Mouse (Mus musculus) stomach, embryonic 16.5 days (tissue): ENCODE data around the gene Taf1b. TPM values are rescaled to one million over a fixed set of nuclear protein-coding genes. Genes with fewer than 3 reads are reported as not detected.

Experiments
- ATAC-seq: fragments of 200-750 bp; cut with Nextera tagmentation; 2 replicates; pipeline ENCODE4 v1.8.0; 2017; ENCODE audit warnings: moderate number of reproducible peaks, moderate TSS enrichment; ENCODE audit not compliant: insufficient read depth, low FRiP score
- H3K27ac ChIP-seq: fragments of 300-500 bp; sonication (generic); 2 replicates; pipeline ENCODE4 v1.5.1; 2014; ENCODE audit warnings: low read length
- H3K27me3 ChIP-seq: fragments of 300-500 bp; sonication (generic); 2 replicates; pipeline ENCODE4 v1.6.1; 2014; ENCODE audit warnings: low read length, control low read depth, mixed read lengths; ENCODE audit not compliant: control insufficient read depth, insufficient read depth
- H3K36me3 ChIP-seq: fragments of 300-500 bp; sonication (generic); 2 replicates; pipeline ENCODE4 v1.6.1; 2014; ENCODE audit warnings: low read length; ENCODE audit not compliant: control insufficient read depth, insufficient read depth
- H3K4me1 ChIP-seq: fragments of 300-500 bp; sonication (generic); 2 replicates; pipeline ENCODE4 v1.6.1; 2014; ENCODE audit warnings: low read length, control low read depth, mixed read lengths; ENCODE audit not compliant: control insufficient read depth, insufficient read depth
- H3K4me2 ChIP-seq: fragments of 300-500 bp; sonication (generic); 2 replicates; pipeline ENCODE4 v1.6.1; 2014; ENCODE audit warnings: low read depth, low read length, mixed read lengths
- H3K4me3 ChIP-seq: fragments of 300-500 bp; sonication (generic); replicated peaks from 2 replicates; pipeline ENCODE4 v1.5.1; 2014; ENCODE audit warnings: mild to moderate bottlenecking, low read length
- H3K9ac ChIP-seq: fragments of 300-500 bp; sonication (generic); 2 replicates; pipeline ENCODE4 v1.6.1; 2014; ENCODE audit warnings: low read length
- H3K9me3 ChIP-seq: fragments of 300-500 bp; sonication (generic); replicated peaks from 2 replicates; pipeline ENCODE4 v1.6.1; 2016; ENCODE audit warnings: low read length, control low read depth; ENCODE audit not compliant: control insufficient read depth
- WGBS: fragments of 180-500 bp; shearing (Covaris S2); extraction: QIAGEN DNeasy Blood & Tissue Kit; methylation state at CpG from one replicate; pipeline ENCODE4 v1.1.7; 2014; 5-methylcytosine and 5-hydroxymethylcytosine counted together
- polyA plus RNA-seq: library from polyadenylated mRNA; unstranded; fragments of >200 nt; fragmentation: Nextera tagmentation; extraction: Ambion mirVana; gene quantifications from 2 replicates; pipeline ENCODE4 v1.2.1, GENCODE M21; 2015

Taf1b gene
- polyA plus RNA-seq, 1 experiment from 2014 or later, result 20.6 TPM

DNA sequence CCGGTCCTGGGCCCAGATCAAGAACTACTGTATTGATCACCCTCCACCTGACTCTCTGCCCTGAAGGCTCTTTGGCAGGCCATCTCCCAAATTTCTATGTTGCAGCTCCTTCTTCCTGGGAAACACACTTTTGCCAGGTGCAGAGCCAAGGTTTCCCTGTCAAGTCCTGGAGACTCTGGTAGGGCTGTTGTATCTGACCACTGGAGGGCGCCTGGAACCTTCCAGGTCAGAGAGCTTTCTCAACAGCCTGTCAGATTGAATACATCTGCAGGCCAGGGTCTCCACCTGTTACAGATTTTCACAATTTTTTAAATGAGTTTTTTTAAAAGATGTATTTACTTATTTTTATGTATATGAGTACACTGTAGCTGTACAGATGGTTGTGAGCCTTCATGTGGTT, 105.1 kb downstream of the Taf1b start:
- Histone ChIP-seq H3K27me3 (no peaks in the 10 kb centered on the region), H3K4me1 (no peaks in the 10 kb centered on the region), H3K36me3 (no peaks in the 10 kb centered on the region), H3K9me3 (no peaks in the 10 kb centered on the region), H3K27ac (no peak overlapping the region), H3K9ac (no peak overlapping the region), H3K4me3 (no peak overlapping the region), H3K4me2 (no peak overlapping the region)
- WGBS, result 31% methylated on average over 2 of the region's 2 CpGs
- ATAC-seq, result no peak

GRCm38 (mm10) chr12:24606166-24606565, 108.0 kb downstream of the Taf1b start:
- H3K9me3 ChIP-seq, result no peaks in the 10 kb centered on the region
- no peaks in the 10 kb centered on the region for H3K36me3 ChIP-seq
- H3K4me1 ChIP-seq, result no peaks in the 10 kb centered on the region
- 70% methylated on average over 10 of the region's 10 CpGs for WGBS
- ATAC-seq, result no peak
- H3K27ac ChIP-seq, result no peak overlapping the region
- no peak overlapping the region for H3K9ac ChIP-seq
- H3K4me2 ChIP-seq, result no peak overlapping the region
- H3K4me3 ChIP-seq, result no peak overlapping the region
- H3K27me3 ChIP-seq, result no peaks in the 10 kb centered on the region

Other genes starting within 250 kb of the Taf1b start
- gene Grhl1, start 73.9 kb downstream of the Taf1b start, polyA plus RNA-seq, result 16.3 and 26.5 TPM in 2 replicates
- 12.8 TPM in 2 replicates for gene Klf11, start 152.9 kb downstream of the Taf1b start, polyA plus RNA-seq
- gene Cys1, start 183.5 kb downstream of the Taf1b start, polyA plus RNA-seq, result 1.8 and 1.9 TPM in 2 replicates
- 139 and 145 TPM in 2 replicates for gene Rrm2, start 209.9 kb downstream of the Taf1b start, polyA plus RNA-seq